Mouse (Mus musculus) frontal cortex, postnatal 10 days (tissue): Measurements from ENCODE around the gene Il4.
A peak's percentile ranks its signal among the peaks of the same experiment; 100 is the strongest.

Experiments
- DNase-seq, 2 experiments: peaks; one replicate each; pipeline ENCODE4 v3.0.0; 2022; ENCODE audit warnings: low spot score in 2 of 2, mixed read lengths in 1 of 2

Il4 gene

GRCm38 (mm10) chr11:53624124-53624523, 5.7 kb upstream of the Il4 start:
- no peak for DNase-seq

- no peak for DNase-seq
Measured at GRCm38 (mm10) chr11:53623573-53623972, 5.1 kb upstream of the Il4 start.

GRCm38 (mm10) chr11:53622440-53622806, 4.0 kb upstream of the Il4 start:
- no peak for DNase-seq

- DNase-seq: no peak
Measured at GRCm38 (mm10) chr11:53621582-53622439, 3.3 kb upstream of the Il4 start.

GRCm38 (mm10) chr11:53620094-53620493, 1.6 kb upstream of the Il4 start:
- DNase-seq: no peak

GRCm38 (mm10) chr11:53619428-53619827, 959 bp upstream of the Il4 start:
- DNase-seq: no peak

- no peak for DNase-seq
Measured at GRCm38 (mm10) chr11:53617562-53618109, 833 bp downstream of the Il4 start.

- no peak for DNase-seq
Measured at GRCm38 (mm10) chr11:53616748-53617558, 1.5 kb downstream of the Il4 start.

GRCm38 (mm10) chr11:53615575-53615974, 2.9 kb downstream of the Il4 start:
- DNase-seq: no peak

- no peak for DNase-seq
Measured at GRCm38 (mm10) chr11:53615172-53615571, 3.3 kb downstream of the Il4 start.

- DNase-seq: no peak
Measured at GRCm38 (mm10) chr11:53609672-53610071, 8.8 kb downstream of the Il4 start.

GRCm38 (mm10) chr11:53609231-53609630, 9.2 kb downstream of the Il4 start:
- DNase-seq: no peak

- no peak for DNase-seq
Measured at GRCm38 (mm10) chr11:53605609-53606008, 12.9 kb downstream of the Il4 start.

- DNase-seq: no peak
Measured at GRCm38 (mm10) chr11:53604983-53605382, 13.5 kb downstream of the Il4 start.

GRCm38 (mm10) chr11:53591116-53591515, 27.4 kb downstream of the Il4 start:
- DNase-seq: no peak

- peak in 1 of 2 experiments; percentile 19 for DNase-seq
Measured at GRCm38 (mm10) chr11:53590368-53590768, 28.1 kb downstream of the Il4 start.

GRCm38 (mm10) chr11:53588279-53588678, 30.2 kb downstream of the Il4 start:
- DNase-seq: no peak

GRCm38 (mm10) chr11:53585510-53585909, 33.0 kb downstream of the Il4 start:
- no peak for DNase-seq

- DNase-seq: no peak
Measured at GRCm38 (mm10) chr11:53584849-53585248, 33.6 kb downstream of the Il4 start.

- DNase-seq: no peak
Measured at GRCm38 (mm10) chr11:53583151-53583550, 35.3 kb downstream of the Il4 start.

GRCm38 (mm10) chr11:53580562-53580961, 37.9 kb downstream of the Il4 start:
- no peak for DNase-seq

GRCm38 (mm10) chr11:53567224-53568014, 51.0 kb downstream of the Il4 start, which contains the start of gene Kif3a:
Gene Kif3a (plus strand): TSS chr11:53567379.
- peak; percentile 91 to 93 for DNase-seq
